Mouse (Mus musculus) brain, adult 2 months (tissue): ENCODE results near the gene Scap.
"Not testable (repeated sequence)": the region's sequence is repeated elsewhere in the genome, so short reads cannot be mapped to it uniquely, and the experiment has no call there.

Experiments
- DNase-seq: peaks from one replicate; pipeline ENCODE4 v3.0.0; 2011; ENCODE audit warnings: low read depth, low spot score

Scap gene

DNA sequence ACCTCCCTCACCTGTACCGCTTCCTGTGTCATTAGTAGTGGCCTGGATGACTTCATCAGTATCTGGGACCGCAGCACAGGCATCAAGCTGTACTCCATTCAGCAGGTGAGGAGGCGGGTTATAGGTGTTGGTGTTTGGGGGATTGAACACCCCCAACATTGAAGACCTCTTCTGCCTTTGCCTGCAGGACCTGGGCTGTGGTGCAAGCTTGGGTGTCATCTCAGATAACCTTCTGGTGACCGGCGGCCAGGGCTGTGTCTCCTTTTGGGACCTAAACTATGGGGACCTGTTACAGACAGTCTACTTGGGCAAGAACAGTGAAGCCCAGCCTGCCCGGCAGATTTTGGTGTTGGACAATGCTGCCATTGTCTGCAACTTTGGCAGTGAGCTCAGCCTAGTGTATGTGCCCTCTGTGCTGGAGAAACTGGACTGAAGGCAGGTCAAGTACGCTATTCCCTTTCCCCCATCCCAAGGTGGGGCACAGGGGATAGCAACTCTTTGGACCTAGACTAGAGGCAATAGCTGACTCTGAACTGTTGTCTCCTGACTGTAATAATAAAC is 51.4 kb downstream of the Scap start:
- DNase-seq, result peak; percentile 66

DNA sequence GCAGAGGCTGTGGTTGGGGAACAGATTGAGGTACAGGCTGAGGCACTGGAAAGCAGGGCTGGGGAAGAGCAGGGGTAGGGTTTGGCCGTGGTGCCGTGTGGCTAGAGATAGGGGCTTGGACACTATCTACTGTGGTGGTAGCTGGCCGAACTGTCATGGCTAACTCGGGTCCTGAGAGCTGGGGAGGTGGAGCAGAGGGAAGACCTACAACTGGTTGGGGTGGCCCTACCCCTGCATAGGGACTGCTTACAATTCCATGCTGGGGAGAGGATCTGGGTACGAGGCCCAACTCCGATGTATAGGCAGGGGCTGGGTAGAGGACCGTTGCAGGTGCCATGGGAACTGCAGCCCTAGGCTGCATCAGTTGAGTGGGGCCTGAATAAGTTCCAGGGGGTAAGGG is 54.9 kb downstream of the Scap start:
- no peak for DNase-seq

DNA sequence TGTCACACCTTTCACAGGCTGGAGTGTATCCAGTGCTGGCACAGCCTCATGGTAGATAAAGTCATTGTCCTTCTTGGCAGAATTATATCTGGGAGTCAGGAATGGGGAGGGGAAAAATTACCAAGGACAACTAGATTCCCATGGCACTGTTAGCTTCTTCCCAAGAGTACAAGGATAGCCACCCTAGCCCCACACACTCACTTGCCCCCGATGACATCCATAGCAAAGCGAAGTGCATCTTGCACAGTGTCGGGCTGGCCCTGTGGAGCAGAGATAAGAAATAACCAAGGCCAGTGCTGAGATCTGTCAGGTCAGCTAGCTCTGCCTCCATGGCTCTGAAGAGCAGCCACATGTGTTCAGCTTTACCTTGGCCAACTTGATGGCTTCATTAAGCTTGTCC is 57.8 kb downstream of the Scap start:
- DNase-seq, result no peak

DNA sequence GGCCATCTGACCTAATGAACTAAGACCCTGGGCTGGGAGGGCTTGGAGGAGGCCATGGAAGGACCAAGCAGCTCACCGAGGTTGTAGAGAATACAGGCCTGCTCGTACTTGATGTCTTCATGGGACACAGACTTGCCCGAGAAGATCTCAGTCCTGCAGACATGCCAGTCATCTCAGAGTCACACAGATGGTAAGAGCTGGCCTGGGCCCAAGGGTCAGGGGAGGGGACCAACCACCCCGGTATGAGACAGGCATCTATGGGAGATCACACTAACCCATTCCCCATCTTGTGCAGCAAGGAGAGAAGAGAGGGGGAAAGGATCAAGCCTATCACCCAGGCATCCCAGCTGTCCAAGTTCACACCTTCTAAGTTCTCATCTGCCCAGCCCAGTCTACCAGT is 60.2 kb downstream of the Scap start:
- DNase-seq, result no peak

DNA sequence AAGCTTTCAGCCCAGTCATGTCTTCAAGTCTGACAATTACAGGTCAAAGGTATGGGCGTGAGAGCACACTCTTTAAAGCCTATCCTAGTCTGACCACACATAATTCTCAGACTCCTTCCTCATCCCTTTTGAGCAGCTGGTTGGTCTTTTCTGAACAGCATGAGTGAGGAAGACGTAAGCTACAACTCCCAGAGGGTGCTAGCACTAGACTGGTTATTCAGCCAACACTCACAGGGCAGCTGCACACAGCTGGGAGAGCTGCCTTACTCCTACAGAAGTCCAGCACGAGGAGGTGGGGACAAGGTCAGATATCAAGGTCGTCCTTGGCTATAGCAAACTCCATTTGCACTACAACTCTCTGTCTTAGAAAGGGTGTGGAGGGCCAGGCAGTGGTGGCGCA is 67.6 kb downstream of the Scap start:
- DNase-seq, result no peak

DNA sequence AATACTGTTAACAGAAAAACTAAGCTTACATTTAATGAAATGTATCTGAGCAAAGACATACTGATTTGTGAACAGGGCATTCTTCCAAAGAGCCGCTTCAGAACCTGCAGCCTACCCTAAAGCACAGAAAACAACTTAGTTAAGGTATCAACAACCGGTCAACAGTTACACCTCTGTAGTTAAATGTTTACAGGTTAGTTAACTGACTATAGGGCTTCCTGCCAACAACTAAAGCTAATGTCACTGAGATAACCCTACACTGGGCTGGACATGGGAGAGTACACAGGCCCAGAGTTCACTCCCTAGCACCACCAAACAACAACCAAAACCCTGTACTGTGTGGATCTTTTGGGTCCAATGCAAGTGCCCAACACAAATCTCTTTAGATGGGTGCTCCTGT is 69.6 kb downstream of the Scap start:
- DNase-seq, result no peak

DNA sequence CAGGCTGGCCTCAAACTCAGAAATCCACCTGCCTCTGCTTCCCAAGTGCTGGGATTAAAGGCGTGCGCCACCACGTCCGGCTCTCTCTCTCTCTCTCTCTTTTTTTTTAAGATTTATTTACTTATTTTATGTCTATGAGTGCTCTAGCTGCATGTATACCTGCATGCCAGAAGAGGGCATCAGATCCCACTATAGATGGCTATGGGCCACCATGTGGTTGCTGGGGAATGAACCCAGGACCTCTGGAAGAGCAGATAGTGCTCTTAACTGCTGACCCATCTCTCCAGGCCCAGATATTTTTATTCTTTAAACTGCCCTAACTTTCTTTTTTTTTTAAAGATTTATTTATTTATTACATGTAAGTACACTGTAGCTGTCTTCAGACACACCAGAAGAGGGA is 70.2 kb downstream of the Scap start:
- DNase-seq, result not testable (repeated sequence)

DNA sequence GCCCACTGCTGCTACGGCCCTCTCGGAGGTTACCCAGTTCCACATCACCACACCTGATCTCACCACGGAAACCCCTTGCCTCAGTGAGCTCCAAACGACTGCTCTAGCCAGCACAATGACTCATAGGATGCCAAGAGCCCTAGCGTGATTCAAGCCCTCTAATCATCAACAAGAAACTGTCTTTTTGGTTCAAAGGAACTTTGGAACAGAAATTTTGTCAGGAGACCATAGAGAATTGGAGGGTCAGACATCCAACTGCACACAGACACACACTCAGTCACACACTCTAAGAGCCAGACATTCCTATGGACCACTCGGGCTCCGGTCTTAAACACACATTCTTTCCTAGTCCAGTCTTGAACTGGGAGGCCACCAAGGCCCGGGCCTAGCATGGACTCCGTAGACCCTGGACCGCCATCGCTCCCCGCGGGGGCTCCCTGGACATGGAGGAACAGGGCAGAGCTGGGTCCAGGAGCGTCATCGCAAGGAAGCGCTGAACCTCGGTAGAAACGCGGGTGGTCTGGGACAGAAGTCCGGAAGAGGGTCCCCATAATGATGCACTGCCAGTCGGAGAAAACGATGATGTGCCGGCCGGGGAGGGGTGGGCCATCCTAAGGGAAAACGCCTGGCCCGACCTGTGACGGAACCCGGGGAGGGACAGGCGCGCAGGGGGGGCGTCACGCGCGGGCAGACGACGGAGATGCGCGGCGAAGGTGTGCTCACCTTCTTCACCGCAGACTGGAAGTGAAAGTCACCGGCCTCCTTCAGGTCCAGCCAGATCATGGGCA is 74.4 kb downstream of the Scap start:
- peak; percentile 42 for DNase-seq

DNA sequence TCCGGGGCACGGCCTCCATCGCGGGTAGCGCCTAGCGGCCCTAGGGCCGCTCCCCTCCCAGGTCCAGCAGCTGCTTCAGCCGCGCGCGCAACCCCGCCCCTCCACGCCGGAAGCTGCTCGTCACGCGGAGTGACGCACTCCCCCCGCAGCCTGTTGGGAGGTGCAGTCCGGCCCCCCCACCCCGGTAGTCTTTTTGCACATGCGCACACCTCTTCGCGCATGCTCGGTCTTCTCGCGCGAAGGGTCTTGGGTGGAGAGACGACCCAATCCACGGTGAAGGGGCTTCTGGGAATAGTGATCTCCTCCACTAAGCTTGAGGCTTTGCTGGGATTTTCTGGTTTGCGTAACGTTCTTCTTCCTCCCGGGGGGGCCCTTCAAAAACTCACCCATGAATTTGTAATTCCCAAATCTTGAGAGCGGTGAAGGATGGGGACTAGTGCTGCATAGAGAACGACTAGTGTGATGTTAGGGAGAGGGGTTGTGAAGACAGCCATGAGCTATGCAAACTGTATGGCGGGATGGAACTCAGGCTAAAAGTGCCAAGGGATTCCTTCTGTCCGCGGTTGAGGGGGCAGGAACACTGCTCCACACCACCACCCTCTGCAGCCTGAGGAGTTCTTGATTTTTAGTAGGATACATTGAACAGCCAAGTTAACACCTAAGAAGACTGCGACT is 75.1 kb downstream of the Scap start, which contains the start of gene Ptpn23:
Gene Ptpn23, minus strand, starts transcription at position 115 of the 675 bp plus-strand sequence.
- DNase-seq, result peak; percentile 99

DNA sequence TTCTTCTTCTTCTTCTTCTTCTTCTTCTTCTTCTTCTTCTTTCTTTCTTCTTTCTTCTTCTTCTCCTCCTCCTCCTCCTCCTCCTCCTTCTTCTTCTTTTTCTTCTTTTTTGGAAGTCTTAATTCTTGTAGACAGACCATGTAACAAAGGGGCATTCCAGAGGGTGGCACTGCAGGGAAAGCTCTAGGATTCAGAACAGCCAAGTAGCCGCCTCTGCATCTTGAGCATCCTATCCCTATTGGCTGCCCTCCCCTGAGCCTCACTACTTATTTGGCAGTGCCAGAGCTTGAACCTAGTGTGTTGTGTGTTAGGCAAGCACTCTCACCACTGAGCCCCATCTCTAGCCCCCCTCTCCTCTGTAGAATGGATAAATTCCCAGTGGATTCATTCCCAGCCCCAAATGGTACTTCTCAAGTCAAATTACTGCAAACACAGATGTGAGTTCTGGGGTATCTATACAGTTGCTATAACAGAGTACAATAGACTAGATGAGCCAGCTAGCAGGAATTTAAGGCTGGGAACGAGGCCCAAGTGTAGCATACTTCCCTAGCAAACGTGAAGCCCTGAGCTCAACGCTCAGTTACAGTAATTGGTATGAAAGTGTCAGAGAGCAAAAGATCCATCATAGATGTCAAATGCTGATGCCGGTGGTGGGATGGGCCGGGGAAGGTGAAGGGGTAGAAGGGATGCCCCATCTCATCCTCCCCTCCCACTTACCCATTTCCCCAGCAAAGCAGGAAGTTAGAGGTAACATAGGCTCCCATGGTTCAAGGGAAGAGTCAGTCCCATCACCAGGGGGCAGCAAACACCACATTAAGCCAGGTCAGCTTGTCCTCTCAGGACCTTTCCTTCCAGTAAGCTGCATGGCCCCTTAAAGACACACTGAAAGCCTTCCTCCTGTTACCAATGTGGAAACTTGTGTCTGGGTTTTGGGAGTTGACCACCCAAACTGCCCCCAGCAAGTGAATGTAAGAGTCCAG is 78.1 kb downstream of the Scap start:
- peak; percentile 88 for DNase-seq

DNA sequence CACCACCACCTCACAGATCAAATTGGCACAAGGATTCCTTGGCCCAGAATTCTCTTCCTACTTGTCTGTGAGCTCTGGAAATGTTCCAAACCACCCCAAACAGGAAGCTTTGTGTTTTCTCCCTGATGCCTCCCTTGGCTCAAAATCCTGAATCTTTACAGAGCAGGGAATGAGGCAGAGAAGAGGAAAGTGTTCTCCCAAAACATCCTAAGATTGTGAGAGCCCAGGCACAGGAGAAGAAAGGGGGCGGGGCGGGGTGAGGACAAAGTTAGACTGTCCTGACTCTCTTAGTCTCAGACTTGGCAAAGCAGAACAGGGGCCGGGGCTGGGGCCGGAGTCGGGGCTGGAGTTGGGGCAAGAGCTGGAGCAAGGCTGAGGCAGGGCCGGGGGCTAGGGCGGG is 79.8 kb downstream of the Scap start:
- peak; percentile 46 for DNase-seq

DNA sequence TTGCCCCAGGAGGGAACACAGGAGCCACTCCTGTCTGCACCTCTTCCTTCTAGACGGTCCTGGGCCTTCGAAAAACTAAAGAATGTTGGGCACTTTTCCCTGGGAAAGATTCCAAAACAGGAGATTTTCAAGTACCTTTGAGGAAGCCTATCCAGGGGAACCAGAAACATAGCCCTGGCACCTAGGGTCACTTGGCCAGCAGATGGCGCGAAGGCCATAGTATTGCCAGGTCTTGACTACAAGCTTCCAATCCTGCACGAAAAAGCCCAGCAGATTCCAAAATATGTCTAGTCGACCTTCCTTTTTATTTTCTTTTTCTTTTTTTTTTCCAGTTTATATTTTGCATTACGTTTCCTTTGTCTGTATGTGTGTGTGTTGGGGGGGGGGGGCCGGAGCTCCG is 80.7 kb downstream of the Scap start:
- peak; percentile 55 for DNase-seq

DNA sequence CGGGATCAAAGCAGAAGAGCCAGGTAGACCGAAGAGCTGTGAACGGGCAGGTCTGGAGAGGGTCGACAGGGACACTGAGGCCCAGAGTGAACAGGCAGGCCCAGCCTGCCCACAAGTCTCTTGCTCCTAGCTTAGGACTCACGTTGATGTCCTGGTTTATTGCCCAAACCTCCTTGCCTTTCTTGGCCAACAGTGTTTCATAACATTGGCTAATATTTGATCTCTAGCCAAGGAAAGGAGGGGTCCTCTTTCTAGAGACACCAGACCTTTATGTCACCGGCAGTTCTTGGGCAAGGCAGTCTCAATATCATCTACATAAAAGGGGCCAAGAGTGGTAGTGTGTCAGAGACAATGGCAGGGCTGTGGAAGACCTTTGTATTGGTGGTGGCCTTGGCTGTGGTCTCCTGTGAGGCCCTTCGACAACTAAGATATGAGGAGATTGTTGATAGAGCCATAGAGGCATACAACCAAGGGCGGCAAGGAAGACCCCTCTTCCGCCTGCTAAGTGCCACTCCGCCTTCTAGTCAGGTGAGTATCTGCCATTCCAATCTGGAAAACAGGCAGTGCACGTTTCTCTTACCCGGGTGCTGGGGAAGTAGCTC is 86.5 kb downstream of the Scap start, which contains the start of gene Ngp:
Gene Ngp, plus strand, starts transcription at position 237 of the 602 bp plus-strand sequence.
- no peak for DNase-seq

DNA sequence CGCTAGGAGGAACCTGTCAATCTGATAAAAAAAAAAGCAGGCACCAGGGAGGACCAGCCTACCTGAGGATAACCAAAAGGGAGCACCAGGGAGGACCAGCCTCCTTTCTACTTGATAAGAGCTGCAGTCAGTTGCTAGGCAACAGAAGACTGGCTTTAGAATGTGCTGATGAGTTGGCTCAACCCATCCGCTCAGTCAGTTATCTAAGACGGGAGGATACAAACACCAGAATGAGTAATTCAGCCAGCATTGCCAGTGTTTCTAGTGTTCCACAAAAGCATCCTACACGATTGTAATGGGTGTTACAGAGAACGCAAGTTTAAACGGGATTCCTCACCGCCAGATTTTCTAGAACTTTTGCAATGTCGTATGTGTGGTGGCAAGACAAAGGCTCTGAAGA is 98.2 kb downstream of the Scap start:
- peak; percentile 94 for DNase-seq

DNA sequence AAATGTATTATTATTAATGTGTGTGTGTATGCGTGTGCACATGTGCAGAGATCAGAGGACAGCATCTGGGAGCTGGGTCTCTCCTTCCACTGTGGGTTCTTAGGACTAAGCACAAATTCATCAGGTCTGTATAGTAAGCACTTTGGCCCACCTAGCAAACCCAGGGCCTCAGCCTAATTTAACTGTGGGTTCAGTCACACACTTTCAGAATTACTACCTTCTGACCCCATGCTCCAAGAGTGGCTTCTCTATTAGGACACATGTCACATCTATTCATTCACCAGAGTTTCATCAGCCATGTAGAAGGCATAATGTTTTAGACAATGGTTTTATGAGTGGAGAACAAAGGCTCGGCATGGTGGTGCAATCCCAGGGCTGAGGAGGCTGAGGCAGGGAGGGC is 100.0 kb downstream of the Scap start:
- DNase-seq, result no peak
